Mouse (Mus musculus): Measurements from ENCODE around the gene Ube2h.
"Not testable (repeated sequence)": the region's sequence is repeated elsewhere in the genome, so short reads cannot be mapped to it uniquely, and the experiment has no call there.

Gene Ube2h

DNA sequence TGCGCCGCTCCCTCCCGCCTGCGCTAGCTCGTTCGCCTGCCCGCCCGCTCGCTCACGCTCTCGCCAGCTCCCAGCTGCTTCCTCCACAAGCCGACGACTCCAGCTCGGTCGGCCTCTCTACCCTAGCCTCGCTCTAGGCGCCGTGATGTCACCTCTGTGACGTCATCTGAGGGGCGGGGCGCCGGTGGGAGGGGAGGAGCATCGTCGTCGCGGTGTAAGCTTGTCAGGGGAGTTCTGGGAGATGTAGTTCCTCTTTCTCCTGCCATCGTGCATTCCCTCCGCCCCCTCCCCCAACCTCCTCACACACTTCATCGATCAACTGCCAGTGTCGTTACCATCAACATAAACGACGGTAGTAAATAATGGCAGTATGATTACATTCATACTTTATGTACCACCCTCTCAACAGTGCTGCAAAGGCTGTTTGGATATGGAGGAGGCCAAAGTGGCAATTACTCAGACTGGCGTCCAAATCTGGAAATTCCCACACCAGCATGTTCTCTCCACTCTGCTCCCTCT lies at the start of gene Ube2h:
TSS of gene Ube2h (minus strand) at position 141 of the 519 bp plus-strand sequence.
- peak; percentile 99 for DNase-seq (ENCODE audit: low spot score in 2 of 2)

DNA sequence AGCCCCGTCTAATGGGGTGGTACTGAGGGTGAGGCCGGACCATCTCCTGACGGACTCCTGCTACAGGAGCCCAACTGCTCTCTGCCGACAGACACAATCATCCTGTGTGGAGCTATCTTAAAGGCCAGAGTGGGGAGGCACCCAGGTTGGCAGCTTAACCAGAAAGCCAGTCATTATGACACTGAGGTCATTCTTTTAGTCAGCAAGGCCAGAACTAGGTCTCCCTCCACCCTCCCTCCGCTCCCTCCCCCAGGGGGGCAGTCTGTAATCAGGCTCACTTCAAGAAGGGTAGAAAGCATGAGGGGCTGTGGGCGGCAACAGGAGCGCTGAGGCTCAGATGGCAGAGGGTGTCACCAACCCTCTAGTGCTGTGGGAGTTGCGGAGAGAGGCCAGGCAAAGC lies 49.3 kb upstream of the Ube2h start:
- DNase-seq (ENCODE audit: low spot score in 2 of 2), result no peak

DNA sequence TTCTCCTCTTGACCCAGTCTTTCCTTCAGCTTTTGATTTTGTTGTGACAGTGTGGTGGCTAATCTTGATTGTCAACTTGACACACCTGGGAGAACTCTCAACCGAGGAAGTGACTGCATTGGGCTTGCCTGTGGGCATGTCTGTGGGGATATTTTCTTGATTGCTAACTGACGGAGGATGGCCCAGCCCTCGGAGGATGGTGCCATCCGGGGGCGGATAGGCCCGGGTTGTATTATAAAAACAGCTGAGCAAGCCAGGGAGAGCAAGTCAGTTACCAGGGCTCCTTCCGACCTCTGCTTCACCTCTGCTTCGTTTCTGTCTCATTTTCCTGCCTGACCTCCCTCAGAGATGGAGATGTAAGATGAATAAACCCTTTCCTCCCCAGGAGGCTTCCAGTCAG lies 48.4 kb upstream of the Ube2h start:
- no peak for DNase-seq (ENCODE audit: low spot score in 2 of 2)

DNA sequence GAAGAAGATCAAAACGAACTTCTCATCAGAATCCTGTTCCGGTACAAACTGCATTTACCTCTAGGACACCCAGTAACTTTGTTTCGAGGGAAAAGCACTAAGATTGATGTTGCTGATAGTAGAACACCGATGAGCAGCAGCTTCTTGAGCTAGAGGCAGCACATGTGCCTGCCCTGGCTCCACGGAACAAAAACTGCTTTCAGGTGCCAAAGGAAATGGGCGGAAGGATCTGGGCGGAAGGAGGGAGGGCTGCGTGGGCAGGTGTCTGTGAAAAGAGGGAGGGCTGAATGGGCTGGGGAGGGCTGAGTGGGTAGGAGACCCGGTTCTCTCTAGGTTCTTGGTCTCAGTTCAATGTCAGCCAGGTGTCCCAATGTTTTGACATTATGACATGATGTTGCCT lies 47.0 kb upstream of the Ube2h start:
- no peak for DNase-seq (ENCODE audit: low spot score in 2 of 2)

DNA sequence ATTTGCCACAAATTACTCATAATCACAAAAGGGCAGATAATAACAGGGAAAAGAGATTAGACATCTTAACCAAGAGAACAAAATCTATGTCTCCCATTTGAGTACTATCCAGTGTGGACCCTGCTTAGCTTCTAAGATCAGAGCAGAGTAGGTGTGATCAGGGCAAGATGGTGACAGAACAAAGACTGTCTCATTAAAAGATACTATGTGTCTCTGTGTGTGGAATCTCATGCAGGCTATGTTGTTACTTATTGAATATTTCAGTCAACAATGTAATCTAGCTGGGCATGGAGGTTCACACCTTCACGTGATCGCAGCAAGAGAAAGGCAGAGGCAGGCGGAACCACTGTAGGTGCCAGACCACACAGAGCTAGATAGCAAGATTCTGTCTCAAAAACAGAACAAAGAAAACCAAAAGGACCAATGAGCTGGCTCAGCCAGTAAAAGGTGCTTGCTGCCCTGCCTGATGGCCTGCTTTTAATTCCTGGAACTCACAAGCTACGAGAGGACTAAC lies 43.0 kb upstream of the Ube2h start:
- no peak for DNase-seq (ENCODE audit: low spot score in 2 of 2)

DNA sequence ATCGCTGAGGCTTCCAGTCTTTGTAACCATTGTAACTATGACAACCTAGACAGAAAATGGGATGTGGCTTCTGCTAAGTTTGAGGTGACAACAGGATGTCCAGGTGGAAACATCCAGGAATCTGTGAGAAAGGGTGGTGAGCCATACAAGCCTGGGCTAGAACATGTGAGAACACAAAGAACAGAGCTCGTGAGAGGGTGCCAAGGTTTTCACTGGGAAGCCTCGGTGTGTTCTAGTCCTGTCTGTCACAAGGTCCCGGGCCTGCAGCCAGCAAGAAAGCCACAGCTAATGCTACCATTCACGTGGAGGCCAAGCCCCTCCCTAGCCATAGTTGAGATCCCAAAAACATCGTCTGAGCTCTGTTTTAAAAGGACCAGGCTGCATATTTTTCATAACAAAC lies 42.4 kb upstream of the Ube2h start:
- DNase-seq (ENCODE audit: low spot score in 2 of 2), result peak; percentile 27 to 47

DNA sequence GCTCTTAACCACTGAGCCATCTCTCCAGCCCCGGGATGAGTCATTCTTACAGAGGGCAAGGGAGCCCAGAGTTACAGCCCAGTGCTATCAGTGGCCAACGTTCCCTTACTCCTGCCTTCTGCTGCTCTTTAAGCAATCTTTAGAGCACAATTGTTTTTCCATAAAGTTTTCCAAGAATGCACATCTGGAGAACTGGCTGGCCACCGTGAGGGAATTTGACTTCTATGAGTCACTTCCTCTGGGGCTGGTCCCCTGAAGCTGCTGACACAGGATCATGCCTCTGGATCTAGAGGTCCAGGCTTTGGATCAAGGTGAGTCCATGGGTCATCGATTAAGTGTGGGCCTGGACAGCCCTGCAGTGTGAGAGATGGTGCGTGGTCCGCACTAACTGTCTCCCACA lies 39.7 kb upstream of the Ube2h start:
- peak; percentile 72 to 78 for DNase-seq (ENCODE audit: low spot score in 2 of 2)

DNA sequence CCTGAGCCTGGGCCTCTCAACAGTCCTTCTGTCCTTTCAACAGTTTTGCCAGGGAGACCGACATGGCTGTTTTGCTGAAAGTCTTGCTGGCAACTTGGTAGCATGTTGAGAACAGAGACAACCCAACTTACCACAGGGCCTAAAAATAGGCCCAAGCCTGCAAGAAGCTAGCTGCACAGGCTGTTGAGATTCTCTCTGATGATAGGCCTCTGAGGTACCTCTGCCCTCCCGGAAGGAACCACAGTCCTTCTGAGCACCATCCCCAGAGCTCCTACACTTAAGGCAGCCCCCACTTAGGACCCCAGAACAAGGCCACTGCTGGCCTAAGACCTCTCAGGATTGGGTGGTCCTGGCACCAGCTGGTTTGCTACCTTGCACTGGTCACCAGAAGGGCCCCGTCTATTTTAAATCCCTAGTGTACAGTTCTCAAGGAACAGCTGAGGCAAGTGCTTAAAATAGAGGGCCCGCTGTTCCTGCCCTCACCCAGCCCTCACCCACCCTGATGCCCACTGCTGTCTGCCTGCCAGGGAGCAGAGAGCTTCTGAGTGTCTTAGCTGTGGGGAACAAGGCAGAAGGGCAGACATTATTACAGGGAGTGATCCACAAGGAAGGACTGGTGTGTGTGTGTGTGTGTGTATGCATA lies 36.0 kb upstream of the Ube2h start:
- no peak for DNase-seq (ENCODE audit: low spot score in 2 of 2)

DNA sequence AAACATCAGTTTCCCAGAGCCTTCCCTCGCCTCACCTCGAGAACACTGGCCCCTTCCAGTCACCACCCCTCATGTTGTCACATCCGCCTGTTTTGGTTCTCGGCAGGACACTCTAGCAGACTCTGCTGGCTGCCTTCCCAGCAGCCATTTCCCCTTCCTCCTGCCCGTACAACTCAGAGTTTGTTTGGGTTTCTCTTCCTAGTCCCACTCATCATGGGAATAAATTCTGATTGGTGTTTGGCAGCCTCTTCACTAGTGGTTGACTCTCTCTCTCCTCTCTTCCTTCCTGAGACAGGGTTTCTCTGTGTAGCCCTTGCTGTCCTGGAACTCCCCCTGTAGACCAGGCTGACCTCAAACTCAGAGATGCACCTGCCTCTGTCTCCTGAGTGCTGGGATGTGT lies 32.6 kb upstream of the Ube2h start:
- DNase-seq (ENCODE audit: low spot score in 2 of 2), result peak; percentile 80 to 90

DNA sequence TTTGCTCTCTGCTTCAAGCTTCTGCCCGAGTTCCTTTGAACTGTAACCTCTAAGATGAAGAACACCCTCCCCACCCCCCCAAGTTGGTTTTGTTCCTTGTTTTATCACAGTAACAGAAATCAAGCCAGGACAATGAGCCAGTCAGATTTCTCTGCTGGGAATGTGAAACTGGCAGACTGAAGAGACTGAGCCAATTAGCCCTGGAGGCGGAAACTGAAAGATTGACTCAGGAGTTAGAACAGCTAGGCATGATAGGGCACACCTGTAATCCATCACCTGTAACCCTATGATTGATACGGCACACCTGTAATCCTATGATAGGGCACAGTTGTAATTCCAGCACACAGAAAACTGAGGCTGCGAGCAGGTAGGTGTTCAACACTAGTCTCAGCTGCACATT lies 27.9 kb upstream of the Ube2h start:
- no peak for DNase-seq (ENCODE audit: low spot score in 2 of 2)

DNA sequence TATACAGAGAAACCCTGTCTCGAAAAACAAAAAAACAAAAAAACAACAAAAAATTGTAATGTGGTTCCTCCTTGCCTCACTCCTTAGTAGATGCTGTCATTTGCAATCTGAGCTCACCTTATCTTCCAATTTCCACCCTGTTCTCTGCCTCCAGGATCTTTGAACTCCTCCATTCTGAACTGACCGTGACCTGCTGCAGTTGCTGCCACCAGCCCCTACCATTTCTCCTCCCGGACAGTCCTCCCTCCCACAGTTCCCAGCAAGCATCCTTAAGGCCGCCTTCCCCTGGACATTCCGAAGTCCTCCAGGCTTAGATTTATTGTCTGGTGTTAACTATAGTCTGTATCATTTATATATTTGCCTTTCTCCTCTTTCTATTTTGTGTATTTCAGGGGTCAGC lies 26.4 kb upstream of the Ube2h start:
- DNase-seq (ENCODE audit: low spot score in 2 of 2), result no peak

DNA sequence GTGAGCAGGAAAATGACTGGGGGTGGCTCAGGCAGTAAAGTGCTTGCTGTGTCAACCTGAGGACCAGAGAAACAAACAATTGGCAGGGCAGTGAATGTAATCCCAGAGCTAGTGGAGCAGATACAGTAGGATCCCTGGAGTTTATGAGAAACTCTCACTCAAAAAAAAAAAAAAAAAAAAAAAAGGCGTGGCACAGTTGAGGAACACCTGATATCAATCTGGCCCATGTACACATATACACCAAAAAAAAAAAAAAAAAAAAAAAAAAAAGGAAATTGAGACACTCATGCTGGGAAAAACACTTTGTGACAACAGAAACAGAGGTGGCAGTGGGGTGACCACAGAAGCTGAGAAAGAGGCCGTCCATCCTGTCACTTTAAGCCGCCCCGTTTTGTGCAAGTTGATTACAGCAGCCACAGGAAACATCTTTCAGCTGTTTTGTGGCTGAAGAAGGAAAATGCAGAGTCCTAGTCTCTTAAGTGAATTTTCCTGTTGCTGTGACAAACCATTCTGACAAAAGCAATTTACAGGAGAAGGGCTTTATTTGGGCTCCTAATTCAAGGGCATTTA lies 21.7 kb upstream of the Ube2h start:
- DNase-seq (ENCODE audit: low spot score in 2 of 2), result no peak

DNA sequence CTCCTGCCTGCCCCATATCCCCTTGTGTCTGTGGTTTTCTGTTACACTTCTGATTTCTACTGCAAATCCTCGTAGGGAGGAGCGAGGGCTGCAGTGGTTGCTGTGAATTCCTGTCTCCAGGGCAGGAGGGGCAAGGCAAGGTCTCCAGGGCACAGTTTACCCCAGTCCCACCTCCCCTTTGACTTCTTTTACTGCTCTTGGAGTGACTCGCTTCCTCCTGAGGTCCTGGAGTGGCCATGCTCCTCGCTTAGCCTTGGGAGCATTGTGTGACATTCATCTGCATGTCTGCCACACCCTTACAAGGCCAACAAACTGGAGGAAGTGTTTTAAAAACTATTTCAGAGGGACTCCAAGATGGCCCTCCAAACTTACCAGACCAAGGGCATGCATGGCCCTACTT lies 16.7 kb upstream of the Ube2h start:
- no peak for DNase-seq (ENCODE audit: low spot score in 2 of 2)

DNA sequence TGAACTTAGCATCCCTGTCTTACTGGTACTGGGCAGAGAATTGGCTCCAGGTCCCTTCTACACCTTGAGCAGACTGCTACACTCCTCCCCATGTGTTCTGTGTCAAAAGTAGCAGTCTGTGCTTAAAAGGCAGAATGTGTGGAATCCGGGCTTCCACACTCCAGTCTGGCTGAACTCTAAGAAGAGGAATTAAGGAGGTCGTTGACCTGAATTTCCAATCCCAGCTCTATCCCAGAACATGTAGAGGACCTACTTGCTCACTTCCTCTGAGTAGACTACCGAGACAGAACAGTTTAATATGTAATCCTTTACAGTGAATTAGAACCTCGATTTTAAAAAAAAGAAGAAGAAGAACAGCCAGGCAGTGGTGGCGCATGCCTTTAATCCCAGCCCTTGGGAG lies 14.9 kb upstream of the Ube2h start:
- DNase-seq (ENCODE audit: low spot score in 2 of 2), result no peak

DNA sequence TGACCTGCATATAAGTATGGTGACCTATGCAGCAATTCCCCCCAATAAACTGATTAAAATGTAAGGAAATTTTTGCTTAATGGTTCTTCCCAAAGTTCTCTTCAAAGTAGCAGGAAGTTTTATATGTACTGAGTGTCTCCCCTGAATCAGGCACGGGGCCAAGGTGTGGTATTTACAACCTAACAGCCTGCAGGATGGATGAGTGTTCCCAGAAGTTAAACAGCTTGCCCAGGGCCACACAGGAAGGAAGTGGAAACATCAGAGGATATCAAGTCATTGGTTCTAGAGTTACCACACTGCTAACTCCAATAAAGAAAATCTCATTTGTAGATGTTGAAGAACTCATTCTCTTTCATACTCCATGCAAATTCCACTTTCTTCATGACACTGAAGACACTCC lies 7.7 kb upstream of the Ube2h start:
- no peak for DNase-seq (ENCODE audit: low spot score in 2 of 2)

DNA sequence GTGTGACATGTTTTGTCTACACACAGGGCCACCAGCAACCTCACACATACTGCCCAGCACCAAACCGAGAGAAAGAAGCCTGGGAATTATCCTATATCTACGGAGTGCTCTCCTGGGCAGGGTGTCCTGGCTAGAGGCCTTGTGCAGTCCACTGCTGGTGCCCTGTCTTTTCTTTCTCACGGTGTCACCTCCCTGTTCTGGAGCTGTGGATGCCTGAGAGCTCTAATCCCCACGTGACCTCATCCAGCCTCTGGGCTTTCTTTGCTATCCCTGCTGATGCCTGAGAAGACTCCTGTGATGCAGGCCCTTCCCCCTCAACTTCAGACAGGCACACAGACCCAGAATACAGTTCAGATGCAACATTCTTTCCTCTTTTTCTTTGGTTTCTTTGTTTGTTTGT lies 4.4 kb upstream of the Ube2h start:
- no peak for DNase-seq (ENCODE audit: low spot score in 2 of 2)

DNA sequence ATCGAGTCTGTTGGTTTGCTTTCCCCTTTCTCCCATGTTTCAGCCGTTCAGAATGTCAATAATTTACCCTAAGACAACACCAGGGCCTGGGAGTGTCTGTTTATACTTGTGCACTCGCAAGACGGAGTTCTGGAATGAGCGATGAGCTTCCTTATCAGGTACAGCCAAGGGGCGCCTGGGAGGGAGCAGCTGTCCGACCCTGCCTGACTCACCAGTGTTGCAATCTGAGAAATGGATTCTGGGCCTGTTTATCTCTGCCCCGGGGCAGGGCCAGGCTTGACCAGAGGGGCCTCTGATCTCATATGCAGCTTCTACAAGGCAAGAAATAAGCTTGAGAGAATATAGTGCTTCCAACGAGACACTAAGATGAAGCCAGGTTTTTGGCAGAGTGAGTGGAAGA lies 3.4 kb upstream of the Ube2h start:
- DNase-seq (ENCODE audit: low spot score in 2 of 2), result peak; percentile 51 to 52

DNA sequence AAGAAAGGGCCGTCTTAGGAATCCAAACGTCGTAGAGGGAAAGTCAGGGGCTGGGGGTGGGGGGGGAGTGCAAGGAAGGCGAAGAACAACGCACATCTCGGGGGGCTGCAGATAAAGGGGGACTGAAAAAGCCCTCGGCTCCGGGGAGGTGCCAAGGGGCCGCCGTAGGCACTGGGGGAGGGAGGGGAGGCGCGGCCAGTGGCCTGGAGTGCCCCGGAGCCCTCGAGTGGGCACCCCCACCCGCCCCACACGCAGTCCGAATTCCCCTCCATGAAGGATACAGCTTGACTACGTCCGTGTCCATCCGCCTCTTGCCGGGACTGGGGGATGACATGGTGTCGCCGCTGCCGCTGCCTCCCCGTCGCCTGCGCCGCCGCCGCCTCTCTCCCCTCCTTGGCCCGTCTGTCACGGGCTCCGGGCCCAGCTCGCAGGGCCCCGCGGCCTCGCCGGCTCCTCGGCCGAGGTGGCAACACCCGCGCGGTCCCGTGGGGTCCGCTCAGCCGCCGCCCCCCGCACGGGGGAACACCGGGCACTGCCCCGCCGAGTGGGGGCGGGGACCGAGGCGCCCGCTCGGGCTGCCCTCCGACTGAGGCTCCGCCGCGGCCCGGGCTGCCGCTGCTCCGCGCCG lies 454 bp downstream of the Ube2h start:
- DNase-seq (ENCODE audit: low spot score in 2 of 2), result not testable (repeated sequence)

DNA sequence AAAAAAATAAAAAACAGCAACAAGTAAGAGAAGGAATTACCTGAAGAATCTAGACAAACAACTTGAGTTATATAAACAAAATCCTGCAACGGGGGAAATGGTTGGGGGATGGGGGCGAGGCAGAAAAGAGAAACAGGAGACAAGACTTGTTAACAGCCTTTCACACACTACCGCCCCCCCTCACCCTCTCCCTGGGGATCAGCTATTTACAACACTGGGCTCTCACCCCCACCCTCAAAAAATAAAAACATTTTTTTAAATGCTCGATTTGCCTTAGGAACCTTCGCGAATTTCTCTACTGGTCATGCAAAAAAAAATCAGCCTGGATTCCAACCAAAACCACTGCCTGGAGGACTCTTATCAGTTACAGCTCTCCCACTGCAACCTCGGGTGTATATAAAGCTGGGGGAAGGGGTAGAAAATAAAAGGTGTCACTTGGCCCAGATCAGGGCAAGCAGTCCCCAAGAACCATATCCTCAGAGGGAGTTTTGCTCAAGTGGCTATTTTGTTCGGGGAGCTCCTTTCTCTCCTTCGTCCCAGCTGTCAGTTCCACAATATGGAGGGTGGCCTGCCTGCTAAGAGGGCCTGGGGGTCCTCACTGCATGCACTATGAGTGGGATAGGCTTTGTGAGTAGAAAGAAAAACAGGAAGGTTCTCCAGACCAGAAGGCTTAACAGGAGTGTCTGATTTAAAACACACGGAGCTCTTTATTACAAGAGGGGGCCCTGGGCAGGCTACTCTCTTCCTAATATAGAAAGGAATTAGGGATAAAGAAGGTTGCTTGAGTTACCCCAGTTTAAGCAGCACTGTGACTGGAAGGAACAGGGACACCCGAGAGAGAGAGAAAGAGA lies 1.3 kb downstream of the Ube2h start:
- DNase-seq (ENCODE audit: low spot score in 2 of 2), result peak; percentile 52 to 54

DNA sequence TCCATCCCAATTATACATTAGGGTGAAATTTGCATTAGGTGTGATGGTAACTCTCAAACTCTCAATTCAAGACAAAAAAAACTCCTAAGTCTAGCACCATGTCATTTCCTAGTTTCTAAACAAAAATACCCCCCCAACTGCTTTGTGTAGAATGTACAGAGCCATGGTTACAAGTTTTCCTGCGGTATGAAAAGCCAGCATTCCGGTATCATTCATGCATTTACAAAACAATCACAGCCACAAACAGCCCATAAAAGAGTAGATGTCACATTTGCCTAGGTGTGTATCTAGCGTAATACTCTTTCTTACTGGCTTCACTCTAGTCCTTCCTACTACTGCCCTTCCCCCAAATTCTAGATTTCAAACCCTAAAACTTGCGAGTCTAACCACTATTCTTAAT lies 2.2 kb downstream of the Ube2h start:
- DNase-seq (ENCODE audit: low spot score in 2 of 2), result no peak

DNA sequence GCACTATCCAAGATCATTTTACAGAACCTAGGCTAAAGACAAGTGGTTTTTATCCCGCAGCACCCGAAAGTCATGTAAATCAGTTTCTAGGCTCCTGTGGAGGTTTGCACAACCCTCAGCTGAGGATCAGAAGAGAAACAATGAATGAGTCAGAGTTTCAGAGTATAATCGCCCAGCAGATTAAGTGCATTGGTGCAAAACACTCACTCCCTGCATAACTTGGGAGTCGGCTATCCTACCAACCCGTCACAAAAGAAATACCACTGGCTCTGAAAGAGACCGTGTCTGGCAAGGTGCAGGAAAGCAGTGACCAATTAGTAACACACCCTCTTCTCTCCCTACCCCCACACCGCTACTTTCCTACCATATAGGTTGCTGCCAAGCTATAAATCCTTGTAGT lies 3.4 kb downstream of the Ube2h start:
- peak in 1 of 2 experiments; percentile 30 for DNase-seq (ENCODE audit: low spot score in 2 of 2)

DNA sequence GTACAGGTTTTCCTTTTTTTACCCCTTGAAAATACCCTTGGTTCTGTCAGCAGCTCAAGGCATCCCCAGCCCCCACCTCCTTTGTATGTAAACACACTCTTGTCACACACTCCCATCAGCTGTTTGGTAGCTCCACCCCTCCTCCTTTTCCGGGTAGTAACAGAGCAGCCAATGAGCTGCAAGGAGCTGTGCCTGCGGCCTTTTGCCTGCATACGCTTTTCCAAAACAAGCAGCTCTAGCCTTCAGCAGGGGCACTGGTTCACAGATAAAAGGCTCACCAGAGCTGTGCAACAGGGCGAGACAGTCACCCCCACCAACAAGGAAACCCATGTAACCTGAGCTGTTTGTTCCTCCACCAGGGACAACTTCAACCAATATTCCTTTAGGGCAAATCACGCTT lies 4.0 kb downstream of the Ube2h start:
- DNase-seq (ENCODE audit: low spot score in 2 of 2), result peak; percentile 93 to 96

Measured in heart, adult 9 months (tissue).